12 mouse cellular contexts compared by ENCODE assay signal in the genomic region with DNA sequence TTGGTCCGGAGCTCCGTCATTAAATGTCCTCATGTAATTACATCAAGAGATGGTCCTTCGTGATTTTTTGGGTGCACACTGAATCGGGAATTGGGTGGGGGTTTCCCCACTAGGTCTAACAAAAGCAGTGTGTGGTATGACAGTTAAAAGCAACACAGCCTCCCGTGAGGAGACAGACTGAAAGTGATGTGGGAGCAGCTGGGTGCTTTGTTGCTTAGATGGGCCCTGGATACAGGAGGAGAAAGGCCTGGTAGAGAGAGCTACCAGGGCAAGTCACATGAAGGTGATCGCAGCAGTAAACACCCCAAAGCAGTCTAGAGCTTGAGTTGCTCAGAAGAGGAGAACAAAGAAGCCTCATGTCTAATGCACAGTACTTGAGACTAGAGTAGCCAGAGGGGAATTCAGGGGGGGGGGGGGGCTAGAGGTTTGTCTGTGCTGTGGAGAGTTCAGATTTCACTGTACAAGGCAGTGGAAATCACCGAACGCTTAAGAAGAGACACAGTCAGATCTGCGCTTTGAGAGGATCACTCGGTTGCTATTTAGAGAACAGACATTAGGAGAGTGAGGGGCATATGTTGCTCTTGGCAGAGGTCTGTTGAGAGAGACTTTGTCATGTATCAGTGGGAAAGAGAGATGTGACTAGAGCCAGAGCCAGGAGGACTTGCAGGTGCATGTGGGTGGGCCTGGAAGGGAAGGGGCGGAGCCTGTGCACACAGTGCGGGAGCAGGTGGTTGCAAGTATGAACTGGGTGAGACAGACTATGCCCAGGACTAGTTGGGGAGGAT. TPM values are rescaled to one million over a fixed set of nuclear protein-coding genes. Genes with fewer than 3 reads are reported as not detected.
A peak's percentile ranks its signal among the peaks of the same experiment; 100 is the strongest.
DNase-seq lines count a peak whose midpoint lies in the region; ATAC-seq lines count a peak whose summit lies in the region.
"Had no signal": no experiment of that assay in that cellular context is flagged by ENCODE, and none has a peak within 500 bp of the region (broad histone marks: within the 10 kb centered on the region; RNA-seq: fewer than 3 reads in every experiment).

No protein-coding gene starts in this region.

- peak; percentile 54 for ATAC-seq in hindbrain, embryonic 15.5 days (ENCODE audit: low FRiP score, low read depth)
- ATAC-seq in hindbrain, embryonic 11.5 days (ENCODE audit: low FRiP score): no peak

- H3K4me3 ChIP-seq in hindbrain, embryonic 15.5 days: no peak overlapping the region
- no peak overlapping the region for H3K4me3 ChIP-seq in hindbrain, embryonic 11.5 days (ENCODE audit: low read depth, low read length)

- H3K27me3 ChIP-seq in hindbrain, embryonic 15.5 days: no peaks in the 10 kb centered on the region
- no peaks in the 10 kb centered on the region for H3K27me3 ChIP-seq in hindbrain, embryonic 11.5 days (ENCODE audit: control insufficient read depth, insufficient read depth, low read length)

- H3K9ac ChIP-seq in hindbrain, embryonic 15.5 days: no peak overlapping the region
- H3K9ac ChIP-seq in hindbrain, embryonic 11.5 days (ENCODE audit: low read depth, low read length): no peak overlapping the region

- H3K4me2 ChIP-seq in hindbrain, embryonic 15.5 days: no peak overlapping the region
- no peak overlapping the region for H3K4me2 ChIP-seq in hindbrain, embryonic 11.5 days (replicated peaks; ENCODE audit: low read depth, low read length)
- H3K4me2 ChIP-seq: liver, embryonic 11.5 days had no signal

- 0 out of 2 replicates have a peak, but pooled peaks cover 7% of the 10 kb centered on the region for H3K4me1 ChIP-seq in hindbrain, embryonic 15.5 days (replicated peaks)
- H3K4me1 ChIP-seq in hindbrain, embryonic 11.5 days (replicated peaks; ENCODE audit: control insufficient read depth, insufficient read depth, low read length): no peaks in the 10 kb centered on the region

- H3K9me3 ChIP-seq in hindbrain, embryonic 15.5 days: no peaks in the 10 kb centered on the region
- no peaks in the 10 kb centered on the region for H3K9me3 ChIP-seq in hindbrain, embryonic 11.5 days (ENCODE audit: control insufficient read depth, low read length)

- H3K36me3 ChIP-seq in hindbrain, embryonic 15.5 days: peaks cover 36% of the 10 kb centered on the region
- H3K36me3 ChIP-seq in hindbrain, embryonic 11.5 days (ENCODE audit: control insufficient read depth, insufficient read depth, low read length): peaks cover 3% of the 10 kb centered on the region; the same call in 1 of the 2 replicates

- 94% methylated on average over 12 of the region's 12 CpGs for WGBS in hindbrain, embryonic 15.5 days
- WGBS in hindbrain, embryonic 11.5 days: 95% methylated on average over 12 of the region's 12 CpGs

- no peak overlapping the region for H3K27ac ChIP-seq in hindbrain, embryonic 15.5 days (replicated peaks)
- no peak overlapping the region for H3K27ac ChIP-seq in hindbrain, embryonic 11.5 days (ENCODE audit: low read depth, low read length)

- no peak for DNase-seq in hindbrain, embryonic 11.5 days (ENCODE audit: low spot score)
- DNase-seq in CD4-positive helper T cell, adult 2 months (ENCODE audit: low read depth, low spot score): peak; percentile 21
- peak; percentile 9 for DNase-seq in T-cell, adult 2 months (ENCODE audit: low spot score)
- DNase-seq in spleen, postnatal 36 days (ENCODE audit: low spot score in 2 of 2): peak; percentile 69
- no peak for DNase-seq in ovary, adult 18-20 months (ENCODE audit: low spot score)
- no peak for DNase-seq in adrenal gland, postnatal 36 days
- no peak for DNase-seq in frontal cortex, postnatal 10 days (ENCODE audit: low spot score in 2 of 2)
- DNase-seq: cerebellum, adult 2 months had no signal

RNA-seq across cellular contexts. Expression of gene Stx7, which starts 9.6 kb away (rescaled TPM):
- polyA plus RNA-seq in hindbrain, embryonic 15.5 days (2015; fragmentation: Nextera tagmentation; extraction: Ambion mirVana): 296 and 313 TPM in 2 replicates
- 120 and 131 TPM in 2 replicates for polyA plus RNA-seq in hindbrain, embryonic 11.5 days (2014; fragmentation: Nextera tagmentation; extraction: Ambion mirVana)
- 100 to 1,000 TPM; 135 to 202 TPM for total RNA-seq in adrenal gland, postnatal 36 days (2021)

RNA-seq across cellular contexts. Expression of gene Taar9, which starts 49.3 kb away (rescaled TPM):
- not detected in 2 replicates for polyA plus RNA-seq in hindbrain, embryonic 15.5 days (2015; fragmentation: Nextera tagmentation; extraction: Ambion mirVana)
- not detected in 2 replicates for polyA plus RNA-seq in hindbrain, embryonic 11.5 days (2014; fragmentation: Nextera tagmentation; extraction: Ambion mirVana)
- not detected for total RNA-seq in adrenal gland, postnatal 36 days (2021)
- total RNA-seq: layer of hippocampus, adult 8-10 months had no signal
- polyA plus RNA-seq: cerebellum, adult 2 months; liver, embryonic 11.5 days; small intestine, adult 2 months had no signal

RNA-seq across cellular contexts. Expression of gene Taar8c, which starts 57.0 kb away (rescaled TPM):
- not detected in 2 replicates for polyA plus RNA-seq in hindbrain, embryonic 15.5 days (2015; fragmentation: Nextera tagmentation; extraction: Ambion mirVana)
- polyA plus RNA-seq in hindbrain, embryonic 11.5 days (2014; fragmentation: Nextera tagmentation; extraction: Ambion mirVana): not detected in 2 replicates
- total RNA-seq in adrenal gland, postnatal 36 days (2021): not detected
- total RNA-seq: layer of hippocampus, adult 8-10 months had no signal
- polyA plus RNA-seq: cerebellum, adult 2 months; liver, embryonic 11.5 days; small intestine, adult 2 months had no signal

Comparison
In these comparisons a context has a peak if more than half of its experiments do, and no peak if none do; other contexts are left out.
1. DNase-seq: peak in CD4-positive helper T cell, adult 2 months (single experiment), T-cell, adult 2 months (single experiment) and spleen, postnatal 36 days (2 of 2); none in hindbrain, embryonic 11.5 days (single experiment), ovary, adult 18-20 months (single experiment), adrenal gland, postnatal 36 days (0 of 2) and frontal cortex, postnatal 10 days (0 of 2).